Mouse (Mus musculus) ES-Bruce4 (cell line): ENCODE measurements at regions not wholly inside any gene's neighbourhood (a gene's known extent, or its start where the extent isn't known, plus 50 kb on each side); places are given as distances from the start of the nearest gene placed in this dataset.

Experiments
- H3K27ac ChIP-seq: 2 replicates; pipeline ENCODE4 v1.5.1; 2012; ENCODE audit warnings: low read length, inconsistent platforms; ENCODE audit not compliant: insufficient read depth
- H3K27me3 ChIP-seq: 2 replicates; pipeline ENCODE4 v1.6.1; 2012; ENCODE audit warnings: mild to moderate bottlenecking, low read length, inconsistent platforms; ENCODE audit not compliant: control insufficient read depth, poor library complexity, insufficient read depth, severe bottlenecking
- H3K36me3 ChIP-seq: 2 replicates; pipeline ENCODE4 v1.6.1; 2012; ENCODE audit warnings: inconsistent platforms, mild to moderate bottlenecking, low read length, moderate library complexity; ENCODE audit not compliant: control insufficient read depth, poor library complexity, insufficient read depth, severe bottlenecking
- H3K4me1 ChIP-seq: one replicate; pipeline ENCODE4 v1.8.1; 2011; ENCODE audit warnings: low read length; ENCODE audit not compliant: control insufficient read depth, insufficient read depth
- H3K4me3 ChIP-seq: 2 replicates; pipeline ENCODE4 v1.5.1; 2011; ENCODE audit warnings: low read depth, mild to moderate bottlenecking, low read length
- H3K9ac ChIP-seq: 2 replicates; pipeline ENCODE4 v1.6.1; 2012; ENCODE audit warnings: low read depth, mild to moderate bottlenecking, inconsistent platforms; ENCODE audit not compliant: poor library complexity, severe bottlenecking
- H3K9me3 ChIP-seq: replicated peaks from 2 replicates; pipeline ENCODE4 v1.6.1; 2012; ENCODE audit warnings: mild to moderate bottlenecking, low read length, inconsistent platforms; ENCODE audit not compliant: control insufficient read depth, poor library complexity, insufficient read depth, severe bottlenecking
- CTCF ChIP-seq: IDR thresholded peaks from one replicate; pipeline ENCODE4 v1.8.1; 2011; ENCODE audit warnings: low read depth, low read length
- EP300 ChIP-seq: IDR thresholded peaks from 2 replicates; pipeline ENCODE4 v1.6.1; 2011; ENCODE audit warnings: low read depth, low read length; ENCODE audit not compliant: insufficient read depth
- POLR2A ChIP-seq: IDR thresholded peaks from one replicate; pipeline ENCODE4 v1.8.1; 2011; ENCODE audit warnings: low read length; ENCODE audit not compliant: insufficient read depth

DNA sequence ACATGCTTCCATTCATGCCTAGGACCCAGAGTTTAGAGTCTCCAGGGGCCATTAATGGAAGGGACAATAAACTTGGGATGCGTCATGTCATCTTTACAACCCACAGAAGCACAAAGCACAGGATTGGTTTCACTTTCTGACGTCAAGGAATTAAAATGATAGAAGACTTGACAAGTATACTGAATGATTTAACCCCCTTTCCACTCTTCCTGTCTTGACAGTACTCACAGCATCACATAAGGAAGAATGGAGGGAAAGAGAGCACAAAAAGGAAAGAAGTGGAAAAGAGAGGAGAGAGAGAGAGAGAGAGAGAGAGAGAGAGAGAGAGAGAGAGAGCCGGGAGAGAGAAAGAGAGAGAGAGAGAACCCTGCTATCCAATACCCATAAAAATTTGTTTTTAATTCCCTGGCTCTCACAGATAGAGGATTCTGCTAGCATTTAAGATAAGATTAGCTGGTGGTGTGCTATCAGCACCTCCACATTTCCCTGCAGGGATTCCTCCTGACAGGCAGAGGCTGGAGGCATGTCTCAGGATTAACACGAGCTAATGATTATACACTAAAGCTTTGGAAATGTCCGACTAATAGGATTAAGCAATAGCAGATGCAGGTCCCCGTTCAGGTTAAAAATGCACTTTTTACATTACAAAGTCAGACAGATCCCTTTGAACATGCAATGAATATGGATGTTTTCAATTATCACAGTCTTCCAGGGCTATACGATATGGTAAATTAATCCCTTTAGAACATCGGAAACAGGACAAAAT is 210.2 kb downstream of the Olfr1505 start:
- H3K27me3 ChIP-seq, result no peaks in the 10 kb centered on the region
- no peak overlapping the region for H3K9ac ChIP-seq
- H3K4me1 ChIP-seq, result no peaks in the 10 kb centered on the region
- H3K4me3 ChIP-seq, result no peak overlapping the region
- H3K27ac ChIP-seq, result no peak overlapping the region
- no peaks in the 10 kb centered on the region for H3K36me3 ChIP-seq
- no peak for TF ChIP-seq EP300
- TF ChIP-seq CTCF, result no peak
- TF ChIP-seq POLR2A, result no peak
- no peaks in the 10 kb centered on the region for H3K9me3 ChIP-seq

DNA sequence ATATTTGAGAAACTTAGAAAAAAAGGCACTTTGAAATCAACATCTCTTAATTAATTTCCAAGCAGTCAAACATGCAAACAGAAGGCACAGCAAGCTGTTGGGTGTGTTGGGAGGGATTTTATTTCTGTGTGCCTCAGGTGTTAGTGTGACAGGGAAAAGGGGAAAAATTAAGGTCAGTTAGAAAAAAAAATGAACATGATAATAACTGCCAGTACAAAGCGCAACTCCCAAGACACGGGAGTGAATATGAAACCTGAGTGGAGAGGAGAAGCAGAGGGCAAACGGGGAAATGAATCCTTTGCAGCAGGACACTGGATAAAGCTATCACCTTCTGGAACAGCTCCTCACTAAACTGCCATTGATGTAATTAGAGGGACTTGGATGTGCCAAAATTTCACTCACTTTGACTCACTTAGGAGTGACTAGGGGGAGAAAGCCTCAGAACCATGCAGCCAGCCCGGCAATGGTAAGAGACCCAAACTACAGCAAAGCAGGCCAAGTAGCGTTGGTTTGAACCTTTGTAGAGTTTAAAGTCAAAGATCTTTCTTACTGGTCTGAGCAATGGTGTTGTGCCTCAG is 211.0 kb downstream of the Olfr1505 start:
- H3K9ac ChIP-seq, result no peak overlapping the region
- no peaks in the 10 kb centered on the region for H3K27me3 ChIP-seq
- H3K27ac ChIP-seq, result no peak overlapping the region
- no peaks in the 10 kb centered on the region for H3K4me1 ChIP-seq
- H3K9me3 ChIP-seq, result no peaks in the 10 kb centered on the region
- H3K4me3 ChIP-seq, result no peak overlapping the region
- H3K36me3 ChIP-seq, result no peaks in the 10 kb centered on the region
- TF ChIP-seq CTCF (no peak), POLR2A (no peak), EP300 (no peak)

GRCm38 (mm10) chr19:14124986-14125385 is 211.7 kb downstream of the Olfr1505 start:
- Histone ChIP-seq H3K27me3 (no peaks in the 10 kb centered on the region), H3K9ac (no peak overlapping the region), H3K27ac (no peak overlapping the region), H3K9me3 (no peaks in the 10 kb centered on the region), H3K36me3 (no peaks in the 10 kb centered on the region), H3K4me3 (no peak overlapping the region), H3K4me1 (no peaks in the 10 kb centered on the region)
- TF ChIP-seq CTCF (no peak), POLR2A (no peak), EP300 (no peak)

GRCm38 (mm10) chr19:14128397-14129209 is 215.3 kb downstream of the Olfr1505 start:
- Histone ChIP-seq H3K4me1 (no peaks in the 10 kb centered on the region), H3K36me3 (no peaks in the 10 kb centered on the region), H3K4me3 (no peak overlapping the region), H3K9me3 (no peaks in the 10 kb centered on the region), H3K9ac (no peak overlapping the region), H3K27ac (no peak overlapping the region), H3K27me3 (no peaks in the 10 kb centered on the region)
- TF ChIP-seq CTCF (no peak), POLR2A (no peak), EP300 (no peak)

DNA sequence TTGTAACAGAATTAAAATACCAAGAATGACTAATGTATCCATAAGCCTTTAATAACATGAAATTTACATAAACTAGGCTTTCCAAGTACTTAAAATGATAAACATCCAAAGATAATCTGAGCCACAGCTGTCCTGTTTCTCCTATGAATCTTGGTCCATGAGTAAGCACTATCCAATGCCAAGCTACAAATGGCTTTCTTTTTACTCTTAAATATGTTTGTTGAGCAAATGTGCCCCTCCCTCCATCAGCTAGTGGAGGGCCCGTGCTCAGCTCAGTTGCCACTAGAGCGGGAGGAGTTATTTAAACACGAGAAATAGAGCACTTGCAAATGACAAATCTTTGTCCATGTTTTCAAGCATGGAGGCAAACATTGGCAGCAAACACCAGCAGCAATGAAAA is 247.9 kb downstream of the Olfr1505 start:
- Histone ChIP-seq H3K4me1 (no peaks in the 10 kb centered on the region), H3K9ac (no peak overlapping the region), H3K4me3 (no peak overlapping the region), H3K27me3 (no peaks in the 10 kb centered on the region), H3K36me3 (no peaks in the 10 kb centered on the region), H3K9me3 (no peaks in the 10 kb centered on the region), H3K27ac (no peak overlapping the region)
- no peak for TF ChIP-seq CTCF
- no peak for TF ChIP-seq EP300
- TF ChIP-seq POLR2A, result no peak
